Mouse (Mus musculus) cerebellum, adult 8-10 months (tissue): ENCODE results near the gene Sox30.

Experiments used
- DNase-seq: peaks from one replicate; pipeline ENCODE4 v3.0.0; 2022

Sox30 gene

GRCm38 (mm10) chr11:46056770-46057411 lies 76.8 kb downstream of the Sox30 start:
- no peak for DNase-seq

- DNase-seq = no peak
Measured at GRCm38 (mm10) chr11:46058011-46058410, 77.9 kb downstream of the Sox30 start.

- no peak for DNase-seq
Measured at GRCm38 (mm10) chr11:46058916-46059315, 78.8 kb downstream of the Sox30 start.

- no peak for DNase-seq
Measured at GRCm38 (mm10) chr11:46059887-46060650, 80.0 kb downstream of the Sox30 start.

GRCm38 (mm10) chr11:46060651-46061020 lies 80.5 kb downstream of the Sox30 start:
- DNase-seq = no peak

- no peak for DNase-seq
Measured at GRCm38 (mm10) chr11:46061776-46062445, 81.8 kb downstream of the Sox30 start.

- DNase-seq = no peak
Measured at GRCm38 (mm10) chr11:46062569-46062968, 82.5 kb downstream of the Sox30 start.

GRCm38 (mm10) chr11:46062993-46063731 lies 83.1 kb downstream of the Sox30 start:
- no peak for DNase-seq

GRCm38 (mm10) chr11:46064767-46065166 lies 84.7 kb downstream of the Sox30 start:
- no peak for DNase-seq

GRCm38 (mm10) chr11:46065201-46066011 lies 85.3 kb downstream of the Sox30 start:
- DNase-seq = peak; percentile 59
